Mouse (Mus musculus) embryonic fibroblast, embryonic 13.5 days (primary cell): Measurements from ENCODE around the gene Adamts13.

ENCODE experiments used
- CTCF ChIP-seq: IDR thresholded peaks from 2 replicates; pipeline ENCODE4 v1.5.1; 2011; ENCODE audit warnings: mild to moderate bottlenecking, control low read depth, low read length, moderate library complexity, borderline replicate concordance; ENCODE audit not compliant: insufficient read depth
- POLR2A ChIP-seq: IDR thresholded peaks from 2 replicates; pipeline ENCODE4 v1.6.1; 2011; ENCODE audit warnings: low read depth, mild to moderate bottlenecking, control low read depth, low read length, moderate library complexity

DNA sequence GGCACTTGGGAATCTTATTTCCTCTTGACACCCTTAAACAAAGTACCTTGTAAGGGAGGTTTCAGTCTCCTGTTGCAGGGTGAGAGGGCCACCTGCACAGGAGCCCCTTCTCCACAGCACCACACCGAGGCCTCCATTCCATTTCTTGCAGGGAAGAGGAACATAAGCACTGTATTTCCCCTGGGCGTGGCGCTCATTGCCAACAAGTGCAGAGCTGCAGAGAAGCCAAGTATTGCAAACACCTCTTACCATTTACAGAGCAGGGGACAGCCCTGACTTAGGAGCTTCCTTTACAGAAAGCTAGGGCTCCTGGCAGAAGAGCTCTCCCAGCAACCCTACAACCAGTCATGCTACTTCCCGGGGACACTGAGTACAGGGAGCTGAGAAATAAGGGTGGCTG, 21.0 kb upstream of the Adamts13 start:
- TF ChIP-seq CTCF: no peak
- no peak for TF ChIP-seq POLR2A
